Mouse (Mus musculus): ENCODE results near the gene Rbms3.

The Rbms3 gene

DNA sequence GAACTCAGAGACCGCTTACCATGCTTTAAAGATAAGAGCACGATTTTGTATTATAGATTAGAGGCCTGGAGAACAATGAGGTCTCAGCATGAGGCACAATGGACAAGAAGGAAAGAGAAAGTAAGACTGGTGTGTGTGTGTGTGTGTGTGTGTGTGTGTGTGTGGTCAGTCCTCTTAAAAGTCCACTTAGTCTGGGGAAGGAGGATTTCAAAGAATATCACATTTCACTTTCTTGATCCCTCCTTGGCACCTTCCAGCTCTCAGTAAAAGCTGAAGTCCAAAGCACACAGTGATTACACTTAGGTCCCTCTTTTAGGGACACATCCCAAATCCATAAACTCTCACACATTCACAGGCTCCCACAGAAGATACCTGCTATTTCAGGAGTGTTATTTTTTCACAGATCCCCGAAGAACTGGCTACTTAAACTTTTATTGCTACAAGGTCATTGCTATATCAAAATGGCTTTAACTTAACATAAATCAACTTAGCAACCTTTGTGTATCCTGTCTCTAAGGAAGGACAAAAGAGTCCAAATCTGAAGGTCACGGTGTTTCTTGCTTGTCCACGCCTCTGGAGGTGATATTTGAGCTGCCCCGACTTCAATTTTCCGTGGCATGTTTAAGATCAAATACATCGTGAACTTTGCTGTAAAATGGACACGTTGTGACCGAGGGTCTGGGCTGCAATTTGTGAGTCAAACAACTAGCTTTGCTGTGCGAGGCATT, 880.7 kb downstream of the Rbms3 start:
- DNase-seq (ENCODE audit: low read depth): no peak

DNA sequence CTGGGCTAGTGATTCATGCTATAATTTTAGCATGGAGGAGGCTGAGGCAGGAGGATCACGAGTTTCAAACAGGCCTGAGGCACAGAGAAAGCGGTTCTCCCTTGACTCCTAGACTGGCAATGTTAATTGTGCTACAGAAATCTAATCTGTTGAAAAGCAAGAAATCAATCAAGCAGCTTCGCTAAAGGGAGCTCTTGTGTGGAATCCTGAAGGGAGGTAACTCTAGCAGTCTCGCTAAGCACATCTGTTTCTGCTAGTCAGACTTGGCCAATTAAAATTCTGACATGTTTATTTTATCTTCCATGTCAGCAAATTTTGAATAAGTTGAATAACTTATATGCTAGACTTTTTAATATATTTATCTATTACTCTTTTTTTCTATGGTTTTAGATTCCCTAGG, 881.4 kb downstream of the Rbms3 start:
- DNase-seq (ENCODE audit: low read depth): no peak

- no peak for DNase-seq (ENCODE audit: low read depth)
Measured at GRCm38 (mm10) chr9:116746871-116747270, 882.8 kb downstream of the Rbms3 start.

GRCm38 (mm10) chr9:116737786-116738185, 891.9 kb downstream of the Rbms3 start:
- no peak for DNase-seq (ENCODE audit: low read depth)

DNA sequence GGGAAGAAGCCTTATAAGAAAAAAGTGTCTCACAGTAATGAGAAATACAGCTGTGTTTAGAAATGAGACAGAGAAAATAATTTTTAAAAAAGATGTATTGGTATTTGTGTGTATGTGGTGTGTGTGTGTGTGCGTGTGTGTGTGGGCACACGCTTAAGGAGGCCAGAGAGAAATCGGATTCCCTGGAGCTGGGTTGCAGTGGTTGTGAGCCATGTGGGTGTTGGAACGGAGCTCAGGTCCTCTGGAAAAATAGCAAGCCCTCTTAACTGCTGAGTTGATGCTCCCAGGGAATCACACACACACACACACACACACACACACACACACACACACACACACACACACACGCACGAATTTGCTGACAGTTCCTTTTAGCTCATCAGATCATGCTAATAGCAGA, 900.5 kb downstream of the Rbms3 start:
- no peak for DNase-seq (ENCODE audit: low read depth)

- DNase-seq (ENCODE audit: low read depth): no peak
Measured at GRCm38 (mm10) chr9:116728655-116729054, 901.1 kb downstream of the Rbms3 start.

DNA sequence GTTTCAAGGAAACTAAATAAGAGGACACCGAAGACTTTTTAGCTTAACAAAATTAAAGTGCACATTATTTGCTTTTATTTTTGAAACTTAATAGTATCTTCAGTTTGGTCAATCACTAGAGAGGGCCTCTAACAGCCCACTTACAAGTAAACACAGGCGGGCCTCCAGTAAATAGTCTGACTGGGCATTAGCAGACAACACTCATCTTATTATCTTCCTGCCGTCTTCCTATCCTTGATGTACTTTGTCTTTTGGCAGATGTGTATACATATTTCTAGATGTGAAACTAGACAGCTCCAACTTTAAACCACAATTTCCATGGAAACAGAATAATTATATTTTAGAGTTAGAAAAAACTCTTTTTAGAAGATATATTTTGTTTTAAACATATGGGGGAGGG, 901.6 kb downstream of the Rbms3 start:
- DNase-seq (ENCODE audit: low read depth): no peak

- no peak for DNase-seq (ENCODE audit: low read depth)
Measured at GRCm38 (mm10) chr9:116724581-116724980, 905.1 kb downstream of the Rbms3 start.

DNA sequence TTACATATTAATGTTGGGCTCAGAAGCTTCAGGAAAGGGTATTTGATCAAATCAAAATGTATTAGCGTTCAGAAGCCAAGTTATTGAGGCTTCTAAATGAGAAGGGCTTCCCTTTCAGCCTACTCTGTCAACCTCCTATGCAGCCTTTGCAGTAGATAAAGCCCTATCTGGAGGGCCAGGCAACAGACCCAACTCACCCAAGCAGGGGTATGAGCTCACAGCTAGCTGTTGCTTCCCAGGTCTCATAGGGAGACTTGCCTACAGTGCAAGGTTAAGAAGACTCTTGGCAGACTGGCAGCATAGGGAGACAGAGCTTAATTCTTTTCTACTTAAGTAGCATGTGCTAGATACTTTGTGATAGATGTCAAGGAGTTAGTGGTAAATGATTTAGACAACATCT, 926.6 kb downstream of the Rbms3 start:
- no peak for DNase-seq (ENCODE audit: low read depth)

DNA sequence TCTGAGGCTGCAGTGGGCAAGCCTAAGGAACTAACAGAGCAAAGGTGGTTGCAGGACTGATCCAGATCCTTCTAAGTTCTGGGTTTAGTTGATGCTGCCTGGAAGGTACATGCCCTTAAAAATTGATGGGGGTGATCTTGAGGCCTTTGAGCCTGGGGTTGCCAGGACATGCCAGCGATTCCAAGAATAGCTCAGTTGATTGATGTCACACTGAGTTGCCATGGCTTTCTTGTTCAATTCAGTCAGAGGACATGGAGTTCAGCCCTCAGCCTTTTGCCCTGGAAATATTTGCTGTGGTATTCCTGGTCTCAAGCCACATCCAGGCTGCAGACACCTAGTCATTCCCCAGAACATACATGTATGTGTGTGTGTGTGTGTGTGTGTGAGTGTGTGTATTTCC, 927.1 kb downstream of the Rbms3 start:
- DNase-seq (ENCODE audit: low read depth): no peak

DNA sequence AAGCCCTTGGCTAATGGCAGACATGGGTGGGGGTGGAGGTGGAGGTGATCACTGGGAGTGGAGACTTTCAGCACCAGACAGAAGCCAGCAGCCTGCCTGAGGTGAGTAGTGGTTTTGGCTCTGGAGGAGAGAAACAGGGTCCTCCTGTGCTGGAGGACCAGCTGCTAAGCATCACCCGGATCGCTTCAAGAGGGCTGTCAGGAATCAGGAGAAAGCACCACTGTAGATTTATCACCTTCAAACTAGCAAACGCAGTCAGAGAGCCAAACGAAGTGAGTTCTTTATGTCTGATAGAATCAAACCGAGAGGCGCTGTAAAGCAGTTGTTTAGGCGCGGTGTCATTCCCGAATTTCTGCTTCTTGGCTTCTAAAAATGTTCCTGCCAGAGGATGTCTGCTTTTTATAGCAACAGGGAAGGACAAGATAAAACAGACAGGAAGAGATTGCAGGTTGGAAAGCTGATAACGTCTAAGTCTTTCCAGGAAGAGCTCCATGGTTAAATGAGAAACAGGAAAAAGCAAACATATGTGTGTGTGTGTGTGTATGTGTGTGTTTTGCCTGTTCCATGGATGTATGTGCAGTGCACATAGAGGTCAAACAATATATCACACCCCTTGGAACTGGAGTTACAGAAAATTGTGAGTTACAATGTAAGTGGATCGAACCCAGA, 928.1 kb downstream of the Rbms3 start:
- DNase-seq (ENCODE audit: low read depth): no peak

DNA sequence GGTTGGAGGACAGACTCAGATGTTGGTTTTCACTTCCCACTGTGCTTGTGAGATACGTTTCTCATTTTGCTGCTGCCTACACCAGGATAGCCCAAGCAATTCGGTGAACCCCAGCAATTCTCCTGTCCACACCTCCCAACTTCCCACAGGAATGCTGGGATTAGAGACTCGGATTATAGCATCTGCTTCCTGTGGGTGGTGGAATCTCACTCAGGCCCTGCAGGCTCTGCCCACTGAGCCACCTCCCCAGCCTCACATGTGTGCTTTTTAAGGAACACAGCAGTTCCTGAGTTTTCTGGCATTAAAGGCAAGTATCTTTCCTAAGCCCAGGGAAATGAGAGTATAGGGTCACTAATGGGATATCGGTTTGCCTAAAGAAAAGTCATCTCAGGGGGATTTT, 941.1 kb downstream of the Rbms3 start:
- DNase-seq (ENCODE audit: low read depth): no peak

DNA sequence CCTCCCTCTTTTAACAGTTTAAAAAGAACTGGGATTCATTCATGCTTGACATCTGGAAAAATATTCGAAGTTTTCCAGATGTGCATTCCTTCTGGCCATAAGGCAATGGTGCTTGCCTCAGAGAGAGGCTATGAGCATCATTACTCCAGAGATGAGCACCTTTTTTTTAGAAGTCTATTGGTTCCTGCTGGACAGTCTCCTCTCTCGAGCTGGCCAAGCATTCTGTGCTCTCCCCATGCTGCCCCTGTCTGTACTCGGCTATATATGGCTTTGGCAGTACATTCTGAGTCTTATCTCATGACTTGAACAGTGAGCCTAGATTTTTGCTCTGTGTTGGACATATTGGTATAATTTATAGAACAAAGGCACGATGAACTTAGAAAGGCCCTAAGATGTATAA, 952.6 kb downstream of the Rbms3 start:
- no peak for DNase-seq (ENCODE audit: low read depth)

- no peak for DNase-seq (ENCODE audit: low read depth)
Measured at GRCm38 (mm10) chr9:116676445-116676844, 953.3 kb downstream of the Rbms3 start.

DNA sequence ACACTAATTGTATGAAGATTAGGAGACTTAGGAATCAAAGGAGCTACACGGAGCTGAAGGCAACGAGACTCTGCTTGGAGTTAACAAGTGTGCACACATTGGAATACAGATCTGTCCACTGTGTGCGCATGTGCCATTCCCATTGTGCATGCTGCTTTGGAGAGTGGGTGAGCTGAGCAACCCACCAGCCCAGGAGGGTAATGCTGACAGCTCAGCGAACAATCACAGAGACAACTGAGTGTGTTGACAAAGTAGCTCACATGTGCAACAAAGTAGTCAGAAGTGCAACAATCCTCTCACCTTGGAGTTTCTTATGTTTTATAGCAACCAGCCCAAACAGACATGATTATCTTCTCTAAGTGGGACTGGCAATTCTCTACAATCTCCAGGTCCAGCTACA, 955.5 kb downstream of the Rbms3 start:
- no peak for DNase-seq (ENCODE audit: low read depth)

- no peak for DNase-seq (ENCODE audit: low read depth)
Measured at GRCm38 (mm10) chr9:116661026-116661425, 968.7 kb downstream of the Rbms3 start.

GRCm38 (mm10) chr9:116659936-116660335, 969.8 kb downstream of the Rbms3 start:
- DNase-seq (ENCODE audit: low read depth): no peak

DNA sequence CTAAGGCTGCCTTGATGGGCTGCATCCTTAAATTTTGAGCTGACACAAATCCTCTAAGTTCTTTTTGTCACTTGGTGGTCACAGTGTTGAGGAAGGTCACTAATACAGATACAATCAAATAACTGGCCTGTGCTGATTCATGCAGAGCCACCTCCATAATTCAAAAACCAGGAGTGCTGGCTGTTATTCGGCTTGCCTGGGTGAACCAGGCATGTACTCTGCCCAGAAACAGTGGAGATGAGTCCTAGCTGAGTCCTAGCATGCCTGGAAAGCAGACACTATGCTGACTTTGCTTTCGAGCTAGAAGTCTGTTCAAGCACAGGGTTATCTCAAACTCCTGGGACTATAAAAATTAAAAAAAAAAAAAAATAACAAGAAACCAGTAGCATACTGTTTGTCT, 972.6 kb downstream of the Rbms3 start:
- DNase-seq (ENCODE audit: low read depth): no peak

DNA sequence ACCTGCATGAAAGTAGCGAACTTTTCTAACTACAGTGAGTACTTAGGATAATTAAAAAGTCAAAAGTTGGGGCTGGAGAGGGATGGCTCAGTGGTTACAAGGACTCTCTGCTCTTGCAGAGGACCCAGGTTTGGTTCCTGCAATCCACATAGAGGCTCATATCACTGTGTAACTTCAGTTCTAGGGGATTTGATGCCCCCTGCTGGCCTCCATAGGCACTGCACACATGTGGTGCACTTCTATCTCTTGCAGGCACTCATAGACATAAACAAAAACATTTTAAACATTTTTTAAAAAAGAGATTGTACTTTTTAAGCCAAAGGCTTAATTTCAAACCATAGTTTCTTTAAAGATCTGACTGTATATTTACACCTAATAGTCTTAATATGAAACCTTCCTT, 978.3 kb downstream of the Rbms3 start:
- no peak for DNase-seq (ENCODE audit: low read depth)

- no peak for DNase-seq (ENCODE audit: low read depth)
Measured at GRCm38 (mm10) chr9:116649955-116650354, 979.8 kb downstream of the Rbms3 start.

GRCm38 (mm10) chr9:116649086-116649792, 980.5 kb downstream of the Rbms3 start:
- no peak for DNase-seq (ENCODE audit: low read depth)

GRCm38 (mm10) chr9:116644616-116645015, 985.1 kb downstream of the Rbms3 start:
- DNase-seq (ENCODE audit: low read depth): no peak

- DNase-seq (ENCODE audit: low read depth): no peak
Measured at GRCm38 (mm10) chr9:116640302-116640679, 989.4 kb downstream of the Rbms3 start.
